Mouse (Mus musculus): ENCODE measurements around the gene Gm10518.
A peak's percentile ranks its signal among the peaks of the same experiment; 100 is the strongest.
"Not testable (repeated sequence)": the region's sequence is repeated elsewhere in the genome, so short reads cannot be mapped to it uniquely, and the experiment has no call there.

Gm10518 gene

GRCm38 (mm10) chr1:179802610-179803512 is at the start of gene Gm10518:
Gene Gm10518, plus strand, starts transcription at chr1:179803376.
- DNase-seq (ENCODE audit: low spot score): no peak

DNA sequence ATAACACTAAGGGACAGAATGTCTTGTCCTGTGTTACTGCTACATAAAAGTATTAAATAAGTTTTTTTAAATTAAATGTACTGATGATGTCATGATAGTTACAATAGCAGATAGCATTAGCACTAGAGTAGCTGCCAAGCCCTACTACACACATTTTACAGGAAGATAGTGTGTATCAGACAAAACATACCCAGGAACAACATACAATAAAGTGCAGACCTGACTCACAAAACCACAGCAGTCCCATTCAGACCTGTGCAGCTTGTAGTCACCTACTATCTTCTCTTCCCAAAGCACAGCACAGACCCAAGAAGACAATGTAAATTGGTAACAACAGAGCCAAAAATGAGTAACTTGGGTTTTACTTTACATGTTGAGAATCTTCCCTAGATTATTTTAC is 46.7 kb upstream of the Gm10518 start:
- no peak for DNase-seq (ENCODE audit: low spot score)

GRCm38 (mm10) chr1:179760086-179760485 is 43.1 kb upstream of the Gm10518 start:
- DNase-seq (ENCODE audit: low spot score): no peak

- DNase-seq (ENCODE audit: low spot score): no peak
Observed at GRCm38 (mm10) chr1:179760553-179760952, 42.6 kb upstream of the Gm10518 start.

DNA sequence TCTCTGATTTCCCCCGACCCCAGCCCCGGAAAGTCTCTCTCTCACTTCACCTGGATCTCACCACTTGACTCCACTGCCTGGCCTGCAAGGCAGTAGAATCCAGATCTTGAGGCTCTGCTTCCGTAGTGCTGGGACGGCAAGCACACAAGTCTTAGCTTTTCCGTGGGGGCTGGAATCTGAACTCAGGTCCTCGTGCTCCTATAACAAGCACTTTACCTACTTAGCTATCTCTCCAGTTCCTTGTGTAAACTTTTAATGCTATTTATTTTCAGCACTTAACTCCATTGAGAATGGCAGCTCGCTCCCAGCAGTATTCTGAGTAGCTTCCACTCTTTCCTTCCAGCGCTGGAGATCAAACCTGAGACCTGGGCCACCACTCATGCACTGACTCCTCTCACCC is 26.3 kb upstream of the Gm10518 start:
- no peak for DNase-seq (ENCODE audit: low spot score)

- no peak for DNase-seq (ENCODE audit: low spot score)
Observed at GRCm38 (mm10) chr1:179784098-179784497, 19.1 kb upstream of the Gm10518 start.

DNA sequence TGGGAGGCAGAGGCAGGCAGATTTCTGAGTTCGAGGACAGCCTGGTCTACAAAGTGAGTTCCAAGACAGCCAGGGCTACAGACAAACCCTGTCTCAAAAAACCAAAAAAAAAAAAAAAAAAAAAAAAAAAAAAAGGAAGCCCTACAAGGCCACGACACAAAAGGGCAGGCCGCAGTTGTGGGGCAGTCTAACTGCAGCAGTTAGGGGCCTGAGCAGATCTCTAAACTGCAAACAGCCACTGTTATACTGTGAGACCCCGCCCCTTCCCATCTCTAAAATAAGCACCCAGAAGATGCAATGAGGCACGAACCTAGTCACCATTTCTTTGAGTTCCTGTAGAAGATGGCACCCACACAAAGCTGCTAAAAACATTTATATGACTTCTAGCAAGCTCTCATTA is 17.7 kb upstream of the Gm10518 start:
- no peak for DNase-seq (ENCODE audit: low spot score)

DNA sequence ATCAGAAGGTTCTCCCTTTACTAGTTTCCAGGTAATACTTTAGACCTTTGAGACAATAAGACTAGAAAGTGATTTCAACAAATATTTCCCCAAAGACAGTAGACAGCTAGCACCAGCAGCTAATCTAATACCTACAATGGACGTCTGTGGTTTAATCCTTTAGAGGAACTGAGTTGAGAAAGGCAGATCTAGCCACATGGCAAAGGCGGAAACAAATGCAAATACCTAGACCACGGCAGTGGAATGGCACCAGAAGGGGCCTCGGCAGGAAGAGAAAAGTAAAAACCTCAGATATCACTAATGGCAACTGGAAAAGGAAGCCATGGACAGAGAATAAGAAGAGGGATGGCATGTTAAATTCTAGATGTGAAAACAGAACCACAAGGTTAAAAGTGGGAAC is 15.9 kb upstream of the Gm10518 start:
- no peak for DNase-seq (ENCODE audit: low spot score)

DNA sequence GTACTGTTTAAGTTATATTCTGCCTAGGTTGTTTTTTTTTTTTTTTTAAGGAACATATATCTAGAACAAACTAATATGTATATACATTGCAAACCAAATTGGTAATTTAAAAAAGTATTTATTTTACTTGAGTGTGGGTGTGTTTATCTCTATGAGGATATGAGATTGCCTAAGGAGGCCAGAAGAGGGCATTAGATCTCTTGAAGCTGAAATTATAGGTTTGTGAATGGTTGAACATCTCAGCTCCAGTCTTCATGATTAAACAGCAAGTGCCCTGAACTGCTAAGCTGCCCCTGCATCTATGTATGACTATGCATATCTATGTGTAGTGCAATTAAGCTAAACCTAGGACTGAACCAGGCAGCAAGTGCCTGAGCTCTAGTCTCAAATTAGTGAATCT is 4.4 kb upstream of the Gm10518 start:
- DNase-seq (ENCODE audit: low spot score): no peak

DNA sequence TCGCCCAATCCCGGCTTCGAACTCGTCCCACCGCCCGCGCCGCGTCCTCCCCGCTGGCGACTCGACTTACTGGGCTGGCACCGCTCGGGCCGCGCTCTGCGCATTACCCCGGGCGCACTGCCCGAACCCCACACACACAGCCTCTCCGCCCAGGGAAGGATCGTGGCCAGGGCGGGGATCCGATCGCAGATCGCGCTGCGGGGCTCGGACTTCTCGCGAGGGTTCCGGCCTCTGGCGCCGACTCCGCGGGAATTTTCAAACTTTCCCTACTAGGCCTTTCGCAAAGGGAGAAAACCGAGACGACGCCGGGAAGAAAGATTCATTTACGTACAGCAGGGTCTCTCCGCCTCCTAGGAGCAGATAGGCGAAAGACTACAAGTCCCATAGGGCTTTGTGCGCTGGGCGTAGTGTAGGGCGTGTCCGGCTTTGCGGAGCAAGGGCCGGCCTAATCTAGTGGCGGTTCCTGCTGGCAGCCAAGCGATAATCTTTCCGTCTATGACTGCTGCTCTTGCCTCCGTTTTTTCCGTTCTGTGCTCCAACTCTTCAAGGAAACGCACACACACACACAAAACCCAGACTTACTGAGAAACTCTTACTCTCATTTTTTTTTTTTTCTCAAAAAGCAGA is 450 bp downstream of the Gm10518 start, which contains the start of gene Ahctf1:
Gene Ahctf1 (minus strand): TSS at position 168 of the 627 bp plus-strand sequence.
- DNase-seq (ENCODE audit: low spot score): peak; percentile 95

- no peak for DNase-seq (ENCODE audit: low spot score)
Observed at GRCm38 (mm10) chr1:179804140-179804881, 1.1 kb downstream of the Gm10518 start.

DNA sequence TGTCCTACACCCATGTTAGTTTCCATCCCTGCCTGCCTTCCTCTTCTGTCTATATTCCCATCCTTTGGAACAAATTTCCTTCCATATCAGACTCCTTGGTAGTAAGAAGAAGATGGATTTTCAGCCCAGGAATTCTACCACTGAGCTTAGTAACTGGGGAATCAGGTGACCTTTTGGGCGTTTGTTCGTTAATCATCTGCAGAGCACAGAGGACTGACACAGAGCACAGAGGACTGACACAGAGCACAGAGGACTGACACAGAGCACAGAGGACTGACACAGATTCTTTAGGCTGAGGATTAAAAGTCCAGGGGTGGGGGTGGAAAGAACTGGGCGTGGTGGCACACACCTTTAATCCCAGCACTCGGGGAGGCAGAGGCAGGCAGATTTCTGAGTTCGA is 2.6 kb downstream of the Gm10518 start:
- DNase-seq (ENCODE audit: low spot score): no peak

GRCm38 (mm10) chr1:179807468-179807867 is 4.3 kb downstream of the Gm10518 start:
- no peak for DNase-seq (ENCODE audit: low spot score)

DNA sequence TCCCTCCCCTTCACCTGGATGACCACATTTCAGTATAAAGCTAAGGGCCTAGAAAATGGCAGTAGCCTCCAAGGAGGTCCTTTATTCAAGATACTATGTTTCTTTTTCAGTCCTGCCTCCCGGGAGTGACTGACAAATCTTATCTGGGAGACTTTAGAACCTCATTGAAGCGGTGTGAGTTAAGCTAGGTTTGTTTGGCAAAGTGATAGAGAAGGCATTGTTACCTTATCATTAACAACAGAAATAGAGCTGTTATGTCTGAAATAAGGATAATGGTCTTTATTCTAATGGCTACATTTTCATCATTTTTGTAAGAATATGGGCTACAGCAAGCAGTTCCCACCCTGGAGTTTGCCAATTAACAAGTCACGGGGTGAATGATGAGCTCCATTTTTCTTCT is 5.1 kb downstream of the Gm10518 start:
- no peak for DNase-seq (ENCODE audit: low spot score)

DNA sequence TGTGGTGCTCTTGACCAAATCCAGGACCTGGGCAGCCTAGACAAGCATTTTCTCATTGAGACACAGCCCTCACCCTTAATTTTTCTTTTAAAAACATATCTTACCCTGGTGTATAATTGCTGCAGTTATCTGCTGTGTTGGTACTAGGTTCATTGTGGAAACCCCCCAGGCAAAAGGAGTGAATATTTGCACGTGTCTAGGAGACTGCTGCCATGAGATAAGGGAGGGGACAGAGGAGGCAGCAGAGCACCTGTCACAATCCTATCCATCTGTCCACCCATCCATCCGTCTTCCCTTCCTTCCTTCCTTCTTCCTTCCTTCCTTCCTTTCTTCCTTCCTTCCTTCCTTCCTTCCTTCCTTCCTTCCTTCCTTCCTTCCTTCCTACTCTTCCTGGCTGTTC is 10.2 kb downstream of the Gm10518 start:
- no peak for DNase-seq (ENCODE audit: low spot score)

DNA sequence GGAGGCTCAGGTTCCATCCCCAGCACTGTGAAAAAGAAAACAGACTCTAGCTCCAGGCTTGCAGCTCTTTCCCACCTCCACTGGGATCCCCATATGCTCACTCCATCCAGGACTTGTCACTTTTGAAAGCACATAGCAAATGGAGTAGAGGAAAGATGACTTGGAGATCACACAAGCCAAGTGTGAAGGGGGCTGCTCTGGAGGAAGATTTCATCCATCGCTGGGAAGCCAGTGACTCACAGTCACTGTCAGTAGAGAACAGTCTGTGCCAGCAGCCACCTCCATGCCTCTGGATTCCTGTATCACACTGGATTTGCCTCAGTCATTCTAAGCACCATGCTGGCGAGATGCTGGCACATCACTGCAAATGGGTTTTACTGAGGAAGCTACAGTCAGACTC is 11.4 kb downstream of the Gm10518 start:
- DNase-seq (ENCODE audit: low spot score): no peak

DNA sequence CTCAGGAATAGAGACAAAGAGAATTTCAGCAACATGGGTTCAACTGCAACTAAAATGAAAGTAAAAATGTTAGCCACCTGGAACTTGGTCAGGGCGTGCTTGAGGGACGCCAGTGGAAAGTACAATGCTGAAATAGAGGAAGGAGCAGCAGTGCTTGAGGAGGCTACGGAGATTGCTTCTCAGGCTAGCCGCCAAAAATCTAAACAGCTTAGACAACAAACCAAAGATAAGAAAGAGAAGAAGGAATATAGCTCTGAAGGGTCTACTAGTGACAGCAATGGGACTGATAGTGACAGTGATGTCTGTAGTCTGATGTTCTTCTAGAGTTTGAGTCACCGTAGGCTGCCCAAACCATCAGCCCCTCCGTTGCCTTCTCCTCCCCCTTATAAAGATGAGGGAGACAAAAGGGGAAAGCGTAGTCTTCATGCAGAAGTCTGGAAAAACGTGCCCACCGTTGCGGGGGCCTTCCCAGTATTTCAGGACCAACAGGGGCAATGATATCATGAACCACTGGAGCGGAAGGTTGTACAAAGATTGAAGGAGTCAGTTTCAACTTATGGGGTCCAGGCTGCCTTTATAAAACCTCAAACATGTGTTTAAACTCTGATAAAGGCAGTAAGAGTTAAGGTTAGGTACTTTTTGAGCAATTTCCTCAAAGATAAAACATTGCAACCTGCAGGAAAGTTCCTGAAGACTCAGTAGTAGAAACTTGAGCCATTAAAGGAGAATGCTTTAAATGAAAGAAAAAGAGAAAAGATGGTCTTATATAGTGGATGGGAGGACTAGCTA is 15.5 kb downstream of the Gm10518 start:
- DNase-seq (ENCODE audit: low spot score): not testable (repeated sequence)

DNA sequence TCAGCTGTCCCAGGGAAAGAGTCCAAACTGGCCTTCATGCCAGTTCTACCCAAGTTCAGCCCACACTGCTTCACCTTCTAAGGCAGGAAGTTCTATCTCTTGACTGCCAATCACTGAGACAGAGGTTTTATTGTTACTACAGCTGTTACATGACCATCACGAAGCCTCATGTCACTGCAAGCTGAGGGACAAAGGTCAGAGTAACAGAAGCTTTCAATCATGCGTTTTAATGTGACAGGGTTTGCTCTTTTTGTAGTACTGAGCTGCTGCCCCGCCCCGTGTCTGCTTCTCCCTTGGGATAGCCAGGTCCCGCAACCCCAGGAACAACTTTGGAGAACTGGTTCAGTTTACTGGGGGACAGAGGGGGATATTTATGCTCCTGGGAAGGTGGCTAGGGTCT is 21.4 kb downstream of the Gm10518 start:
- no peak for DNase-seq (ENCODE audit: low spot score)

DNA sequence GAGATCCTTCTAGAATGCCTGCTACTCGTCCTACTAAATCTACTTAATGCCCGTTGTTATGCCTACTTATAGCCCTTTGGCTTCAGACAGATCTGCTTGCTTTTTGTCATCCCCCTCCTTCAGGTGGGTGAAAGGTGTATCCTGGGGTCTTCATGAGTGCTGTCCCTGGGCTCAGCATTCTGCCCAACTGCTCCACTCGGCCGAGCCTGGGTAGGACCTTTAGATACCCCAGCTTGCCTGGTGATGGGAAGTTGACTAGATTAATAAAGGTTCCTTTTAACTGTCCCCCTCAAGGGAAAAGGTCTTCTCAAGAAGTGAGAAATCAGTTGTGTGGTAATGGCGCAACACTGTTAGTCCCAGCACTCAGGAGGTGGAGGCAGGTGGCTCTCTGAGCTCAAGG is 24.9 kb downstream of the Gm10518 start:
- no peak for DNase-seq (ENCODE audit: low spot score)

GRCm38 (mm10) chr1:179828900-179829299 is 25.7 kb downstream of the Gm10518 start:
- DNase-seq (ENCODE audit: low spot score): no peak

DNA sequence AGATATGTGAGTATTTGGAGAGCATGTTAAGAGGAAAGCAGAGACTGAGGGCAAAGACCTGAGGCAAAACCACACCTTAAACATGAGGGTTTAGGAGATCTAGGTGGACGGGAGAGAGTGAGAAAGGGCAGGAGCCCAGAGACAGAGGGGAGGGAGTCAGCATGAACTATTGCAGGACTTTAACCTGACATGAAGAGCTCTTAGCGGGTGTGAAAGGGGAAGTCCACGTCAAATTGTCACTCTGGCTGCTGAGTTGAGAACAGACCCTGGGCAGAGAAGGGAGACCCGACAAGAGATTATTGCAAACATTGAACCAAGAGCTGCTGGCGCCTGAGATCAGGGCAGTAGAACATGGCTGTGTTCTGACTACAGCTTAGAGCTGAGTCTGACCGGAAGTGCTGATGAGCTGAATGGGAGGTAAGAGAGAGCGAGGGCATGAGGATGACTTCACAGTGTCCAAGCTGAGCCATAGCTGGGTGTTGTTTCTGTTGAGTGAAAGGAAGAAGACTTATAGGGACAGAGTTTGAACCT is 29.6 kb downstream of the Gm10518 start:
- no peak for DNase-seq (ENCODE audit: low spot score)

- no peak for DNase-seq (ENCODE audit: low spot score)
Observed at GRCm38 (mm10) chr1:179833596-179833995, 30.4 kb downstream of the Gm10518 start.

Data from T-cell, adult 2 months (primary cell).